Mouse (Mus musculus) embryonic facial prominence, embryonic 13.5 days (tissue): ENCODE data around the gene Foxl2. TPM values are rescaled to one million over a fixed set of nuclear protein-coding genes. Genes with fewer than 3 reads are reported as not detected.

Experiments
- ATAC-seq: fragments of 200-750 bp; cut with Nextera tagmentation; 2 replicates; pipeline ENCODE4 v1.8.0; 2017; ENCODE audit warnings: low read depth; ENCODE audit not compliant: insufficient number of reproducible peaks, insufficient read depth, low FRiP score, low TSS enrichment
- H3K27ac ChIP-seq: fragments of 300-500 bp; sonication (generic); 2 replicates; pipeline ENCODE4 v1.5.1; 2015; ENCODE audit warnings: moderate library complexity, mild to moderate bottlenecking, inconsistent platforms
- H3K27me3 ChIP-seq: fragments of 300-500 bp; sonication (generic); 2 replicates; pipeline ENCODE4 v1.6.1; 2015; ENCODE audit warnings: mild to moderate bottlenecking, inconsistent platforms
- H3K36me3 ChIP-seq: fragments of 300-500 bp; sonication (generic); 2 replicates; pipeline ENCODE4 v1.6.1; 2015; ENCODE audit warnings: mild to moderate bottlenecking, inconsistent platforms
- H3K4me1 ChIP-seq: fragments of 300-500 bp; sonication (generic); 2 replicates; pipeline ENCODE4 v1.6.1; 2015; ENCODE audit warnings: inconsistent platforms
- H3K4me2 ChIP-seq: fragments of 300-500 bp; sonication (generic); 2 replicates; pipeline ENCODE4 v1.6.1; 2015; ENCODE audit warnings: moderate library complexity, mild to moderate bottlenecking, inconsistent platforms
- H3K4me3 ChIP-seq: fragments of 300-500 bp; sonication (generic); 2 replicates; pipeline ENCODE4 v1.5.1; 2015; ENCODE audit warnings: mild to moderate bottlenecking, inconsistent platforms
- H3K9ac ChIP-seq: fragments of 300-500 bp; sonication (generic); 2 replicates; pipeline ENCODE4 v1.6.1; 2015; ENCODE audit warnings: mild to moderate bottlenecking, inconsistent platforms
- H3K9me3 ChIP-seq: fragments of 300-500 bp; sonication (generic); 2 replicates; pipeline ENCODE4 v1.6.1; 2016; ENCODE audit warnings: inconsistent platforms
- WGBS: fragments of 180-500 bp; shearing (Covaris S2); methylation state at CpG from one replicate; pipeline ENCODE4 v1.1.7; 2015; ENCODE audit warnings: mixed read lengths; 5-methylcytosine and 5-hydroxymethylcytosine counted together
- polyA plus RNA-seq: library from polyadenylated mRNA; unstranded; fragments of >200 nt; fragmentation: Nextera tagmentation; extraction: Ambion mirVana; gene quantifications from 2 replicates; pipeline ENCODE4 v1.2.1, GENCODE M21; 2015

Foxl2 gene
- polyA plus RNA-seq, 1 experiment from 2014 or later, result 1.7 TPM

DNA sequence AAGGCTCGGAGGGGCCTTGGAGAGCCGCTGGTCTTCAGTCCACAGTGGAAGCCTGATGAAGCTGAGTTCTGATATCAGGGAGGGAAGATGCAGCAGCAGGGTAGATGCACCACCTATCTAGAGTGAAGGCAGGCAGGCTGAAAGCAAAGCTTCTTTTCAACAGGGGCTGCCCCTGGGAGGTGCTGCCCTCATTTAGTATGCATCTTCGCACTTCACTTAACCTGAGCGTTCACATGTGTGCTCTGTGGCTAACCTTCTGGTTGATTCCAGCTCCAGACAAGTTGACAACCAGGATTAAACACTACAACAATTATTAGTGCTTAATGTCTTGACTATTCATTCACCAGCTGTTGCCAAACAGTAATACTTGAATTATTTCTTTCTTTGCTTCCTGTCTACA lies 39.0 kb downstream of the Foxl2 start:
- no peak overlapping the region for H3K9ac ChIP-seq
- no peak overlapping the region for H3K4me2 ChIP-seq
- H3K27me3 ChIP-seq, result no peaks in the 10 kb centered on the region
- H3K36me3 ChIP-seq, result peaks cover 18% of the 10 kb centered on the region
- H3K9me3 ChIP-seq, result no peaks in the 10 kb centered on the region
- no peak overlapping the region for H3K4me3 ChIP-seq
- ATAC-seq, result no peak
- WGBS, result 92% methylated on average over 4 of the region's 4 CpGs
- no peak overlapping the region for H3K27ac ChIP-seq
- H3K4me1 ChIP-seq, result no peaks in the 10 kb centered on the region

DNA sequence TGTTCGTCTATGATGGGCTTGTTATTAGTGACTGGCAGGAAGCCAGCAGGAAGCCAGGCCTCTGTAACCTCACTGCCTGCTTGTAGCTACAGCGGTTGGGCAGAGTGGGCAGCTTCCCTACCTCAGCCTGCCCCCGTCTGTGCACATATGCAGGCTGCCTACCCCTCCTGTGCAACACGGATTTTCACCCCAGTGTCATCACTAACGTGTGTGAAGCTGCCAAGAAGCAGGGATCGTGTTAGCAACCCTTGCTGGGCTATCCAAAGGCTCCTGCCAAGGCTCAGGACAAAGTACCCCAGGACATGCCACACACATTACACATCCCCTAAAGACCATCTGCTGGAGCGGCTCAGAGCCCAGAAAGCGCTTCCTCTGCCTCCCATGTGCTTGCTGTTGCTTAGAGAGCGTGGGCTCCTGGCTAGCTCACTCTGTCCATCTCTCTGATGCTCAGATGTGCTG lies 44.8 kb downstream of the Foxl2 start:
- Histone ChIP-seq H3K36me3 (peaks cover 36% of the 10 kb centered on the region), H3K9ac (no peak overlapping the region), H3K4me2 (no peak overlapping the region), H3K4me3 (no peak overlapping the region), H3K9me3 (no peaks in the 10 kb centered on the region), H3K4me1 (no peaks in the 10 kb centered on the region), H3K27ac (no peak overlapping the region), H3K27me3 (no peaks in the 10 kb centered on the region)
- 86% methylated on average over 9 of the region's 9 CpGs for WGBS
- ATAC-seq, result no peak

DNA sequence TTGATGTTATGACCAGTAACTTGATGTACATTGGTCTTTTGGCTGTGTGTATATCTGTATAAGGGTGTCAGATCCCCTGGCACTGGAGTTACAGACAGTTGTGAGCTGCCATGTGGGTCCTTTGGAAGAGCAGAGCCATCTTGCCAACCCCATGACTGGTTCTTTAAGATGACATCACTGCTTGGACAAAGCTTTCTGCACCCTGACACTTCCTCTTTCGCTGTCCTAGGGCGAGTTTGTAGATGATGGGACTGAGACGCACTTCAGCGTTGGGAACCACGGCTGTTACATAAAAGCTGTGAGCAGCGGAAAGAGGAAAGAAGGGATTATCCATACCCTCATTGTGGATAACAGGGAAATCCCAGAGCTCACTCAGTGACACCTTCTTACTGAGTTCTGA lies 46.2 kb downstream of the Foxl2 start:
- H3K27me3 ChIP-seq, result no peaks in the 10 kb centered on the region
- peaks cover 32% of the 10 kb centered on the region for H3K36me3 ChIP-seq
- no peak overlapping the region for H3K4me2 ChIP-seq
- WGBS, result 89% methylated on average over 6 of the region's 6 CpGs
- H3K27ac ChIP-seq, result no peak overlapping the region
- H3K9me3 ChIP-seq, result no peaks in the 10 kb centered on the region
- no peak for ATAC-seq
- H3K9ac ChIP-seq, result no peak overlapping the region
- no peaks in the 10 kb centered on the region for H3K4me1 ChIP-seq
- no peak overlapping the region for H3K4me3 ChIP-seq

Other genes with a start within 250 kb of the Foxl2 start
- gene Prr23a1, start 112.8 kb upstream of the Foxl2 start, polyA plus RNA-seq, result not detected in 2 replicates
- not detected in 2 replicates for gene Prr23a2, start 98.8 kb upstream of the Foxl2 start, polyA plus RNA-seq
- not detected in 2 replicates for gene Prr23a3, start 90.5 kb upstream of the Foxl2 start, polyA plus RNA-seq
- not detected in 2 replicates for gene 7420426K07Rik, start 52.2 kb upstream of the Foxl2 start, polyA plus RNA-seq
- 48.8 and 59.1 TPM in 2 replicates for gene Faim, start 31.1 kb downstream of the Foxl2 start, polyA plus RNA-seq
- gene Gm1123, start 80.4 kb downstream of the Foxl2 start, polyA plus RNA-seq, result 0.45 TPM in 1 of 2 replicates, not detected in the other
- gene Pik3cb, start 185.3 kb downstream of the Foxl2 start, polyA plus RNA-seq, result 1.6 and 2.6 TPM in 2 replicates